Mouse (Mus musculus) spleen, embryonic (tissue): ENCODE data around the gene Plin1.

Experiments used
- CTCF ChIA-PET: fragments of 350-600 bp; sonication (Branson Sonifier 250); formaldehyde crosslinking; loops from one replicate; lab custom pipeline; 2022; lab: Charles Lee

Plin1 gene

DNA sequence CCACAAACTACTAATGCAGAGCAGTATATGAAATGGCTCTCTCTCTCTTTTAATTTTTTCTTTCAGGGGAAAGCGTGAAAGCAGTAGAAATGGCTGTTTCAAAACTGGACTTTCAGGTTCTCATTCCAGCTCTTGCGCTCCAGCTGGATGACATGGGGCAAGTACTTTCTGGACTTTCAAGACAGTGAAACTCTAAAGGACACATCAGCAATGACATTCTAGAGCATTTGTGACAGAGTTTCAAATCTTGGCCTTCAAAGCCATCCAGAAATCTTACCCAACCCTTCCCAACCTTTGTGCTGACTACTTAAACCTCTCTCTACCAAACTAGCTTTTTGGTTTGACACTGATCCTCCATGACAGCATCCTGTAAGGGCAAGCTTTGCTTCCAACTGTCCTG is 6.2 kb upstream of the Plin1 start:
- CTCF ChIA-PET: no interaction called here

DNA sequence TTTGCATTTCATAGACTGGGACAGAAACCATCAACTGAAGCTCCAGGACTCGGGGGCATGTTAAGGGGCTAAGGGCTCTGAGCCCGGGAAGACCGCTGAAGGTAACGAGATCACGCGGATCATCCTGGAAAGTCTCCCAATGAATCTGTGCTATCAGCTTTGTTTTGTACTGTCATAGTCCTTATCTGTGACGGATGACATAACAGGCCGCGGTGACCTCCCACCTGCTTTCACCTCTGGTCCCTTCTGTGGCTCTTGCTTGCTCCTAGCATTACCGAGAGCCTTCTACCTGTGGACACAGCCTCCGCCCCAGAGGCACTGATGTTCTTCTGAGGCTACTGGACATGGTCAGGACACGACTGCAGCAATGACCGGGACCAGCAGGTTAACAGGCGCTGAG is 3.8 kb upstream of the Plin1 start:
- CTCF ChIA-PET: no interaction called here

DNA sequence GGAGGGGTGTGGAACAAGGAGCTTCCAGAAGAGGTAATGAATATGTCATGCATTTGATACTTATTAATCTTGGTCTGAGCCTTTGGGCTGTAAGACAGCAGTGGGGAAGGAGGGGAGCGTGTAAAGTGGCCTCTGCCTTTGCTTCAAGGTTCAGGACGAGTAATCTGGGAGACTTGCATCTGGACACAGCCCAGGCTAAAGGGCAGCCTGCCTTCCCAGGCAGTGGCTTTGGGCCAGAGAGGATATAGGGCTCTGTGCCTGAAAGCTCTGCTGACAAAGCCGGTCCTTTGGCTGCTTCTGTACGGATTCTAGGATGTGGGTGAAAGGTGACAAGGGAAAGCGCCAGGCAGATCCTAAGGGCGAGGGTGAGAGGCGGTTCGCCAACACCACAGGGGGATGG is 1.9 kb upstream of the Plin1 start:
- CTCF ChIA-PET: interaction anchor here (0.6 kb wide), 1 partner anchor 122 kb away, joined by 3 read pairs; no protein-coding TSS in a partner anchor

DNA sequence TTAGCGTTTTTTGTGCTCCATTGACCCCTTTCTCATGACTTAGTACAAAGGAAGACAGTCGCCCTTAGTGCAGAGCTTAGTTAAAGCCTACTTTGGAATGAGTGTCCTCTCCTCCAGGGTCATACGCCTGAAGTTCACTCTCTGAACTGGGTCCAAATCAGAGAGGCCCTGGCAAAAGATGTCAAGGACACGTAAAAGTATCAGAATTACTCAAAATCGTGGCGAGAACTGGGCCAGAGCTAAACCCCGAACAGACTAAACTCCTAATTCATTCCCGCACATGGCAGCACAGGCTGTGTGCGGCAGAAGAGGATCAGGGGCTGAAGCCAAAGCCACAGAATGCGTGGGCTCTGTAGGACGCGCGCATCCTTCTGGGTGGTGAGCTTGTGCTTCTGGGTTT is 1.3 kb downstream of the Plin1 start:
- CTCF ChIA-PET: no interaction called here

DNA sequence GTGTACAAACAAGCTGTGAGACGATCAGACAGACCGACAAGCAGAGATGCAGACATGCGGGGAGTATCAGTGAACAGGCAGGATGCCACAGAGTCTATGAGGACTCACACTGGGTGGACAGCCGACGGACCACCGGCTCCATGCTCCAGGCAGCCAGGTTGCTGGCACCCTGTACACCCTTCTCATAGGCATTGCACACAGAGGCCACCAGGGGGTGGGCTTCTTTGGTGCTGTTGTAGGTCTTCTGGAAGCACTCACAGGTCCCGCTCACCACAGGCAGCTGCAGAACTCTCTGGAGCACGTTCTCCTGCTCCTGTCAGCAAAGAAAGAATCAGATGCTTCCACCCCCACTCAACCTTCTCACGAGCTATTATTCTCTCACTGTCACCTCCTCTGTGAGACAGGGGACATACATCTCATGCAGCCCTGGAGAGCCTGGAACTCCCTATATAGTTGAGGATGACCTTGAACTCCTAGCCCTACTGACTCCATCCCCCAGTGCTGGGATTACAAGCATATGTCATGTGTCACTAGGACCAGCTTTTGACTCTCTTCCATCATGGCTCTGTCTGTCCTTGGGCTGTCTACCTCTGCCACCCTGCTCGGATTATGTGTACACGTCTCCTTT is 2.8 kb downstream of the Plin1 start:
- CTCF ChIA-PET: interaction anchor here (1.2 kb wide), 1 partner anchor 13 kb away, joined by 3 read pairs; the partner anchor contains the start of genes Pex11a and Wdr93

DNA sequence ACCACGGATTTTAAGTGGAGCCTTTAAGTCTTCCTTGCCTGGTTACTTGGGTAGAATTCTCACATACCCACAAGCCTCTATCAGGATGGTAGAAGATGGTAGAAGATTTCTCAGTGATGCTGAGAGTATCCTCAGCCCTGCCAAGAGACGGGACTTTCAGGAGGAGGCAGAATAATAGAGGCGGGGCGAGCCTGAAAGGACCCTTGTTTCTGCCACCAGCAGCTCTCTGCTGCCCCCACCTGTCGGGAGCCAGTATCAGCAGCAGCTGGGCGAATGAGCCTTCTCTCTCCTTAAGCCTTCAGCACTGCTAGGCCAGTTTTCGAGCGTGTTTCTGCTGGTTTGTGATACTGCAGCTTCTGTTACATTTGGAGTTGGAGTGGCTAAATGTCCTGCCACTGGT is 3.5 kb downstream of the Plin1 start:
- CTCF ChIA-PET: interaction anchor here (0.5 to 1.2 kb wide), 4 partner anchors 14 to 581 kb away, joined by 3 to 9 read pairs (median 6); partner anchors contain the start of genes Pex11a and Wdr93

DNA sequence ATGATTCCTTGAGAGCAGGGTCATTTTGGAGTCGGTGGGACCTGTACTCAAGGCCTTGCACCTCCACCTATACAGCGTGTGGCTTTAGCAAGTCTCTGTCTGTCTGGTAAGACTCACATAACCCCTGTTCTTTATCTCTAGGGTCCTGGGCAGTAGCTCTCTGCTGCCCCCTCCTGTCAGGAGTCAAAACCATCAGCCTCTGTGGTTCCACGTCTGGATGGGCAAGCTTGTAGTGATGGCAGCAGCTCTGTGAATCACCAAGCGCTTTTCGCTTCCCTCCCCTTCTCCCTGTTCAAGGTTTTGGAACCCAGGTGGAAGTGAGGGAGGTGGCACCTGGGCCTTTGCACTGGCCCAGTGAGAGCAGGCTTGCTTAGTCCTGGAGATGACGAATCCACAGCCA is 4.5 kb downstream of the Plin1 start:
- CTCF ChIA-PET: no interaction called here

DNA sequence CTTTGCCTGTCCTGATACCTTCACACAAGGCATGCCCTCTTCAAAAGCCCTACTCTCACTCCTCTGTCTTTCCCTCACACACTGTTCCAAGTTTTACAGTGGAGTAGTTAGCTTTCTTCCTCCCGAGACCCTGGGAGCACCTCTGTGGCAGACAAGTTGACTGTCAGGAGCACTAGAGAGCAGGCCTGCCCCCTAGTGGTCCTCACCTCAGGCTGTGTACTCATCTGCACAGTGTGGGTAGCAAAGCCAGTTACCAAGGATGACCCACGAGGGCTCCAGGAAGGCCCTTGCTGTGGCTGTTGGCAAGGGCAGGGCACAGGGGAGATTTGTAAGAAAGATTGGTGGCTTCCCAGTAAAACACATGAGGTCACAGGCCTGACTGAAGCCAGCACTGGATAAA is 5.6 kb downstream of the Plin1 start:
- CTCF ChIA-PET: no interaction called here

DNA sequence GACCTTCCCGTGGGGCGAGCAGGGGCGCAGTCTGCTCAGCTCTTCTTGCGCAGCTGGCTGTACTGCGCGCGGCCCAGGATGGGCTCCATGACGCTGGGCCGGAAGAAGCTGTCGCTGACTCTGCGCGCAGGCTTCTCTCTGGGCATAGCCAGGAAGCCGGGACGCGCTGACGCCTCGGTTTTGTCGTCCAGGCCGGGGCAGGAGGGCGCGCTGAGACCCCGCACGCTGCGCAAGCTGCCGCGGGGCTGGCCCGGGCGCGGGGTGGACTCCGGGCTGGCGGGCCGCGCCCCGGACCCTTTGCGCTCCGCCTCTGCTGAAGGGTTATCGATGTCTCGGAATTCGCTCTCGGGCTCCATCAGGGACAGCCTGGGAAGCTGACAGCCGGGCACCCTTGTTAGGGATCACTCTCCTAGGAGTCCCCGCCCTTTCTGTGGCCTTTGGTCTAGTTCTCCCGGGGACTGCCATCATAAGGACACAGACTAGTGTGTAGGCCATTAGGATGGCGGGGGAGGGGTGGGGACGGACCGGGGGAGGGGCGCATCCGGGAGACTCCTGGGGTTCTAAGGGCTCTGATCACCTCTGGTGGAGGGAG is 11.2 kb downstream of the Plin1 start:
- CTCF ChIA-PET: no interaction called here

DNA sequence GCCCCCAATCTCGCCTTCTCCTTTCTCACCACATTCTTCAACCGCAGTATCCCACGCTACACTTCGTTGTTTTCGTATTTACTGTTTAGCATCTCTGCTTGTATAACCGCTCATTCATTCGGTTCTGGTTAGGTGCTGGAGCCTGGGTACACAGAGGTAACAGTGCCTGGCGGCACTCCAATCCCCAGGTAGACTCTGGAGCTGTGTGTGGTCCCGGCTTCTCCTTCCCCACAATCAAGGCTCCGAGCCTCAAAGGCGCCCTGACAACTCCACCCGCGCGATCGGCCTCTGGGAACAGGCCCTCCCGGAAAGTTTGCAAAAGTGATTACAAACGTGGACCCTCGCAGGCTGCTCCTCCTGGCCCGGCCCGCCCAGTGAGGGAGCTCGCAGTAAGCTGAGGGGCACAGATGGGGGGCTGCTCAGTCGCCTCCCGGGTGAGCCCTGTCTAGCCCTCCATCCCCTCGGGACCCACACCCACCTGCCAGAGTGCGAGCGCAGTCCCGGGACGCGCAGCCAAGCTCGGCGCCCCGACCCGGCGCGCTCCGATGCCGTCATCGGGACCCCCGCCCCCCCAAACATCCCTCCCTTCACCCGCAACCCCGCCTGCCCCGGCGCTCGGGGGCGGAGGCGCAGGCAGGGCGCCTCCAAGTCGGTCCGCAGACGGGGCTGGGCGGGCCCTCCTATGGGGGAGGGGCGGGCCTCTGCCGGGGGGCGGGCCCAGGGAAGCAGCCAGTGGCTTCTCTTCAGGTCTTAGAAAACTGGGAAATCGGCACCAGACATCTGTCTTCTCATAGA is 17.3 kb downstream of the Plin1 start, which contains the start of gene Kif7:
Kif7 (minus strand) TSS at position 534 of the 795 bp plus-strand sequence.
- CTCF ChIA-PET: no interaction called here

DNA sequence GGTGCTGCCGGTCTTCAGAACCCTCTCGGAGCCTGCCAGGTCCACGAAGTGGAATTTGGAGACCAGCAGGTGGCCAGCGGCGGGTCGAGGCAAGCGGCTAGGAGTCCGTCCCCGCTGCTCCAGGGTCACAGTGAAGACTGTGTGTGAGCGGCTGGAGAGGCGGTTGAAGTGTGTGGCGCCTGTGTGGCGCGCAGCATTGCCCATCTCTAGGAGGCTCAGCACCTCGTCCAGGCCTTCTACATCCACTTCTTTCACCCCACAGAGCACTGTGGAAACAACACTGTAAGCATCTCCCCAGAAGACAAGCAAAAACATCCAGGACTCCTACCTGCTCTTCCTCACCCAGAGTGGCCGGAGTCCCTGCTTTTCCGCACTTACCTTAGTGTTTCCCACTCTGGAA is 21.9 kb downstream of the Plin1 start:
- CTCF ChIA-PET: no interaction called here

DNA sequence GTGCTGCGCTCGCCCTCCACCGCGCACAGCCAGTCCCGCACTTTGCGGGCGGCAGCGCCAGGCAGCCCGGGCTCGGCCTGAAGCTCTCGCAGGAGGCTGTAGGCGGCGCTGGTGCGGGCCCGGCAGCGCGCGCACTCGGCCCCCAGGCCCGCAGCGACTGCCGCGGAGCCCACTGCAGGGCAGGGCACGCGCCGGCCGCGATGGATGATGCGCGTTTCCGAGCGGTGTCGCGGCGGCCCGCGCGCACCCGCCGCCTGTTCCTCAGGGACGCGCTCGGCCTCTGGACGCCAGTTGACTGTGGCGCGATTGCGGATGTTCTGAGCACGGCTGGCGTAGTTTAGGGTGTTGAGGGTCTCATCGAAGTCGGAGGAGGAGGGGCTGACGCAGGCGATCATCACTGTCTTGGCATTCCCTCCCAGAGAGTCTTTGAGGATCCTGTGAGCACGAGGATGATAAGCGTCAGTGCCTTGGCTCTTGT is 22.5 kb downstream of the Plin1 start:
- CTCF ChIA-PET: no interaction called here

DNA sequence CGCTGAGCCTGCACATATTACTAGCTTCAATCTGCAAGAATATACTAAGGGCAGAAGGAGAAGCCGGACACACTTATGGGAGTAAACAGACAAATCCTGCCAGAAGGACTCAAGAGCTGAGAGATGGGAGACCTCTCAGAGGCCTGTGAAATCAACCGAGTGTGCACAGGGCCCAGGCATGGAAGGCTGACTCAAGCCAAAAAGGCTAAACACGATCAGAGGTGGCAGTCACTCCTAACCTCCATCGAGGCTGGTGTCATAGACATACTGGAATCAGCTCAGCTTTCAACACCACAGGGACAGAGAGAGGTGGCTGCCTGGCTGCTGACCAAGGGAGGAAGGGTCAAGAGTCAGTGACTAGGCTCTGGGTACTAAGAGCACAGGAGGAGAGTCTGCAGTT is 27.5 kb downstream of the Plin1 start:
- CTCF ChIA-PET: no interaction called here

DNA sequence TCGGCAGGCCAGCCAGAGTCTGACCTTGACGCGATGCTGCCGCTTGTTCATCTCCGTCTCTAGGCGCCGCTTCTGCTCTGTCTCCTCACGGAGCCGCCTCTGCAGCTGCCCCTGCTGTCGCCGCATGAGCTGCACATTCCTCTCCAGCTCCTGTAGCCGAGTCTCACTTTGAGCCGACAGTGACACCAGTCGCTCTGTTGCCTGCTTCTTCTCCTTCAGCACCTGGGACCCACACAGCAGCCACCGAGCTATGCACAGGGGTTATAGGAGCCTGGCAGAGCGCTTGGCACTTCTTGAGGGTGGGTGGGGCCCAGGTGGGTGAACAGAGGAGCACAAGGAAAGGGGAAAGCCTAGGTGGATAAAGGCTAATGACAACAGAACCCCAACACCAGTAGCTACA is 29.9 kb downstream of the Plin1 start:
- CTCF ChIA-PET: no interaction called here

DNA sequence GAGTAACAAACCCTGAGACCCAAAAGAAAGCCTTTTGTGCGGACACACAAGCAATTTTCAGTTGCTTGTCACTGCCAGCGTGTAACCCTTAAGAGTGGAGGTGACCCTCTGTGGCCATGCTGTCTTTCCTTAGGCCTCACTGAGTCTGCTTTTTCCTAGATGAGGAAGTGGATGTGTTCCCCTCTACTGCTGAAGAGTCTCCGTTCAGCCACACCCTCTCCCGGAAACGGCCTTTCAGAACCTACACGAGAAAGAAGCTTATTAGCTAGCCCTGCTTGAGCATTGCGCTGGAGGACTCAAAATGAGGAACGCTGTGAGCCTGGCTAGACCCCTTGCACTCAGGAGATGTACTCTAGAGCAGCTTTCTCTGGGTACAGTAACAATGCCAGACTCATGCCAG is 36.2 kb downstream of the Plin1 start:
- CTCF ChIA-PET: interaction anchor here (0.6 kb wide), 1 partner anchor 21 kb away, joined by 3 read pairs; no protein-coding TSS in a partner anchor

DNA sequence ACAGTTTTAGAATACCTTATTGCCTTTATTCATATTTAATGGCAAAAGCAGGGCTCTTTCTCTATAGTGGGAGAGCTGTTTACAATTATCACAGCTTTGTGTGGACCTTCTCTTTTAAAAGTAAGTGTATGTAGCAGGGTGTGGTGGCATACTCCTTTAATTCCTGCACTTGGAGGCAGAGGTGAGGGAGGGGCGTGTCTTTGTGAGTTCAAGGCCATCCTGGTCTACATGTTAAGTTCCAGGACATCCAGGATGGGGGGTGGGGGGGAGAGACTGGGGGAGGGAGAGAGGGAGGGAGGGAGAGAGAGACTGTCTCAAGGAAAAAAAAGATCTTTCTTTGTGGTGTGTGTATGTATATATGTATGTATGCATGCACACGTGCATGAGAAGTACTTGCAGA is 52.5 kb downstream of the Plin1 start:
- CTCF ChIA-PET: no interaction called here

DNA sequence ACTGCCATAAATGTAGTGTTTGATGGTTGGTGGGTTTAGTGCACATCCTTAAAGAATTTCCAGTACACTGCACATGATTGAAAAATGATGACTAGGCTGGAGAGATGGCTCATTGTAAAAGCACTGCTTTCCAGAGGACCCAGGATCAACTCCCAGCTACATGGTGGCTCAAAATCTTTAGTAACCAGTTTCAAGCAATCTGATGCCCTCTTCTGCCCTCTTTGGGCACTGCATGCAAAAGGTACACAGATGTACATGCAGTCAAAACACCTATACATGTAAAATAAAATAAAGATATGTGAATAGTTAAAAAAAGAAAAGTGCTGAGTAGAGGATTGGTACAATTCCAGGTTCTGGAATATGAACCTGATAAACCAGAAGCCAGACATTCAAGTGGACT is 53.5 kb downstream of the Plin1 start:
- CTCF ChIA-PET: interaction anchor here (0.9 kb wide), 1 partner anchor 8 kb away, joined by 4 read pairs; no protein-coding TSS in a partner anchor

DNA sequence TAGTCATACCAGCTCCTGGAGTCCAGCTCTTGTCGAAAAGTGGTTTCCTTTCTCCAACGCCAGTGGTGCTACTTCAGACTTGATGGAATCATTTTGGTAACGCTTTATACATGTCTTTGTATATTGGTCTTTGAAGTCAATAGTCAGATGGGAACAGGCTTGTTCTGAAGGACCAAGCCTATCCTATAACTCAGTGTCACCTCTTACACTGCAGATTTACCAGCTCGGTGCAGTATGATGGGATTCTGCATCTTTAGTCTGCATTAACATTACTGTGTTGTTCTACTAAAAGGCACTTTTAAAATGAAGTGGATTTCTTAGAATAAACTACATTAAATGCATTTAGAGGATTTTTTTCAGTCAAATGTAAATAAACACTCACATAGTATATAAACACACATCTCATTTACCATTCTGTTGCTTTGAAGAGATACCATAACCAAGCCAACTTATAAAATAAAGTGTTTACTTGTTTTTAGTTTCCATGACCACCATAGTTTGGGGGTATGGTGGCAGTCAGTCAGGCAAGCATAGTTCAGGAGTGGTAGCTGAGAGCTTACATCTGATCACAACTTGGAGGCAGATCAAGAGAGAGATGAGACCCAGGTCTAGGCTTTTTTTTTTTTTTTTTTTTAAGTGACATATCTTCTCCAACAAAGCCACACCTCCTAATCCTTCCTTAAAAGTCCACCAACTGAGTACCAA is 61.7 kb downstream of the Plin1 start:
- CTCF ChIA-PET: interaction anchor here (0.5 to 0.8 kb wide), 2 partner anchors 8 to 27 kb away, joined by 4 read pairs; no protein-coding TSS in a partner anchor
